Mouse (Mus musculus): ENCODE measurements around the gene Chd1. TPM values are rescaled to one million over a fixed set of nuclear protein-coding genes. Genes with fewer than 3 reads are reported as not detected.
"Not testable (repeated sequence)": the region's sequence is repeated elsewhere in the genome, so short reads cannot be mapped to it uniquely, and the experiment has no call there.

Chd1 gene
- polyA plus RNA-seq, 1 experiment from 2014 or later, result 21.2 TPM

- H3K4me3 ChIP-seq (ENCODE audit: control insufficient read depth in 1 of 2, insufficient read depth in 1 of 2, low read depth in 1 of 2, low read length in 2 of 2), result no peak overlapping the region
- H3K27ac ChIP-seq (replicated peaks in 1 of 2; ENCODE audit: control insufficient read depth in 1 of 2, insufficient read depth in 1 of 2, low read depth in 2 of 2, low read length in 2 of 2), result no peak overlapping the region
- H3K4me2 ChIP-seq (ENCODE audit: low read length), result no peak overlapping the region
- peaks cover 0 to 7% of the 10 kb centered on the region in 2 experiments; a peak in 2 of 4 replicates for H3K4me1 ChIP-seq (ENCODE audit: control insufficient read depth in 2 of 2, insufficient read depth in 2 of 2, low read length in 2 of 2)
- H3K36me3 ChIP-seq (ENCODE audit: control insufficient read depth, insufficient read depth, low read length), result peaks cover 80% of the 10 kb centered on the region
- WGBS, result 81% methylated on average over 8 of the region's 8 CpGs
- H3K9me3 ChIP-seq (ENCODE audit: control insufficient read depth, low read length), result no peaks in the 10 kb centered on the region
- H3K27me3 ChIP-seq (ENCODE audit: control insufficient read depth, insufficient read depth, low read length), result no peaks in the 10 kb centered on the region
- H3K9ac ChIP-seq (ENCODE audit: low read length), result no peak overlapping the region
- no peak for ATAC-seq (ENCODE audit: insufficient number of reproducible peaks, insufficient read depth, low FRiP score, low read depth)
Observed at GRCm38 (mm10) chr17:15741836-15742235, 37.1 kb downstream of the Chd1 start.

GRCm38 (mm10) chr17:15742953-15743352, 38.2 kb downstream of the Chd1 start:
- peaks cover 80% of the 10 kb centered on the region for H3K36me3 ChIP-seq (ENCODE audit: control insufficient read depth, insufficient read depth, low read length)
- no peak for ATAC-seq (ENCODE audit: insufficient number of reproducible peaks, insufficient read depth, low FRiP score, low read depth)
- H3K27me3 ChIP-seq (ENCODE audit: control insufficient read depth, insufficient read depth, low read length), result no peaks in the 10 kb centered on the region
- no peak overlapping the region for H3K4me2 ChIP-seq (ENCODE audit: low read length)
- peaks cover 0 to 7% of the 10 kb centered on the region in 2 experiments; a peak in 2 of 4 replicates for H3K4me1 ChIP-seq (ENCODE audit: control insufficient read depth in 2 of 2, insufficient read depth in 2 of 2, low read length in 2 of 2)
- 78% methylated on average over 10 of the region's 10 CpGs for WGBS
- no peak overlapping the region; a peak in 1 of 4 replicates for H3K27ac ChIP-seq (replicated peaks in 1 of 2; ENCODE audit: control insufficient read depth in 1 of 2, insufficient read depth in 1 of 2, low read depth in 2 of 2, low read length in 2 of 2)
- no peak overlapping the region for H3K9ac ChIP-seq (ENCODE audit: low read length)
- no peaks in the 10 kb centered on the region for H3K9me3 ChIP-seq (ENCODE audit: control insufficient read depth, low read length)
- no peak overlapping the region for H3K4me3 ChIP-seq (ENCODE audit: control insufficient read depth in 1 of 2, insufficient read depth in 1 of 2, low read depth in 1 of 2, low read length in 2 of 2)

- no peak overlapping the region for H3K4me2 ChIP-seq (ENCODE audit: low read length)
- H3K27me3 ChIP-seq (ENCODE audit: control insufficient read depth, insufficient read depth, low read length), result no peaks in the 10 kb centered on the region
- peak overlapping the region; percentile 5 to 33; a peak in 1 of 4 replicates for H3K27ac ChIP-seq (replicated peaks in 1 of 2; ENCODE audit: control insufficient read depth in 1 of 2, insufficient read depth in 1 of 2, low read depth in 2 of 2, low read length in 2 of 2)
- H3K9me3 ChIP-seq (ENCODE audit: control insufficient read depth, low read length), result no peaks in the 10 kb centered on the region
- H3K4me3 ChIP-seq (ENCODE audit: control insufficient read depth in 1 of 2, insufficient read depth in 1 of 2, low read depth in 1 of 2, low read length in 2 of 2), result no peak overlapping the region
- no peak for ATAC-seq (ENCODE audit: insufficient number of reproducible peaks, insufficient read depth, low FRiP score, low read depth)
- WGBS, result 69% methylated on average over 5 of the region's 5 CpGs
- H3K36me3 ChIP-seq (ENCODE audit: control insufficient read depth, insufficient read depth, low read length), result peaks cover 80% of the 10 kb centered on the region
- peaks cover 0 to 7% of the 10 kb centered on the region in 2 experiments; a peak in 2 of 4 replicates for H3K4me1 ChIP-seq (ENCODE audit: control insufficient read depth in 2 of 2, insufficient read depth in 2 of 2, low read length in 2 of 2)
- H3K9ac ChIP-seq (ENCODE audit: low read length), result no peak overlapping the region
Observed at GRCm38 (mm10) chr17:15743379-15743778, 38.6 kb downstream of the Chd1 start.

GRCm38 (mm10) chr17:15746696-15747095, 41.9 kb downstream of the Chd1 start:
- H3K27ac ChIP-seq (replicated peaks in 1 of 2; ENCODE audit: control insufficient read depth in 1 of 2, insufficient read depth in 1 of 2, low read depth in 2 of 2, low read length in 2 of 2), result no peak overlapping the region
- H3K4me2 ChIP-seq (ENCODE audit: low read length), result no peak overlapping the region
- no peaks in the 10 kb centered on the region for H3K9me3 ChIP-seq (ENCODE audit: control insufficient read depth, low read length)
- H3K27me3 ChIP-seq (ENCODE audit: control insufficient read depth, insufficient read depth, low read length), result no peaks in the 10 kb centered on the region
- H3K4me3 ChIP-seq (ENCODE audit: control insufficient read depth in 1 of 2, insufficient read depth in 1 of 2, low read depth in 1 of 2, low read length in 2 of 2), result no peak overlapping the region
- WGBS, result 82% methylated on average over 11 of the region's 11 CpGs
- no peak overlapping the region for H3K9ac ChIP-seq (ENCODE audit: low read length)
- H3K4me1 ChIP-seq (ENCODE audit: control insufficient read depth in 2 of 2, insufficient read depth in 2 of 2, low read length in 2 of 2), result peaks cover 0 to 7% of the 10 kb centered on the region in 2 experiments; a peak in 2 of 4 replicates
- H3K36me3 ChIP-seq (ENCODE audit: control insufficient read depth, insufficient read depth, low read length), result peaks cover 83% of the 10 kb centered on the region
- ATAC-seq (ENCODE audit: insufficient number of reproducible peaks, insufficient read depth, low FRiP score, low read depth), result no peak

DNA sequence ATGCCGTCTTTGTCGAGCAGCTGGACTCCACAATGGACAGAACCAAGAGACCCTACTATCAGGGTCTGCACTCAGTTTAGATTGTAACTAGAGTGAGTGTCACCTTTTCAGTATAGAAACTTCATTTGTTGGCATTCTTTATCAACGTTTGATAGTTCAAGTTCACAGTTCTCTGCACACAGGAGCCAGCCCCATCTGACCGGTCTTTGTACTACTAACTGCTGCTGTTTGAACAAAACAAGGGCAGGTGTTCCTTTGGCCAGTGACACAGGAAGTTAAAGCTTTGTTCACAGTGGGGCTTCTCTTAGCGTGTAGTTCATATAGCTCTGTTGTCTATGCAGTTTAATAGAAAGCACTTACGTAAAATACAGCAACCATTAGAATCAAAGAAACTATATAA, 43.3 kb downstream of the Chd1 start:
- peaks cover 81% of the 10 kb centered on the region for H3K36me3 ChIP-seq (ENCODE audit: control insufficient read depth, insufficient read depth, low read length)
- peaks cover 0 to 7% of the 10 kb centered on the region in 2 experiments; a peak in 2 of 4 replicates for H3K4me1 ChIP-seq (ENCODE audit: control insufficient read depth in 2 of 2, insufficient read depth in 2 of 2, low read length in 2 of 2)
- no peak for ATAC-seq (ENCODE audit: insufficient number of reproducible peaks, insufficient read depth, low FRiP score, low read depth)
- no peak overlapping the region for H3K4me2 ChIP-seq (ENCODE audit: low read length)
- H3K4me3 ChIP-seq (ENCODE audit: control insufficient read depth in 1 of 2, insufficient read depth in 1 of 2, low read depth in 1 of 2, low read length in 2 of 2), result no peak overlapping the region
- H3K9me3 ChIP-seq (ENCODE audit: control insufficient read depth, low read length), result no peaks in the 10 kb centered on the region
- no peaks in the 10 kb centered on the region for H3K27me3 ChIP-seq (ENCODE audit: control insufficient read depth, insufficient read depth, low read length)
- no peak overlapping the region for H3K9ac ChIP-seq (ENCODE audit: low read length)
- H3K27ac ChIP-seq (replicated peaks in 1 of 2; ENCODE audit: control insufficient read depth in 1 of 2, insufficient read depth in 1 of 2, low read depth in 2 of 2, low read length in 2 of 2), result no peak overlapping the region
- WGBS, result 91% methylated on average over 6 of the region's 6 CpGs

DNA sequence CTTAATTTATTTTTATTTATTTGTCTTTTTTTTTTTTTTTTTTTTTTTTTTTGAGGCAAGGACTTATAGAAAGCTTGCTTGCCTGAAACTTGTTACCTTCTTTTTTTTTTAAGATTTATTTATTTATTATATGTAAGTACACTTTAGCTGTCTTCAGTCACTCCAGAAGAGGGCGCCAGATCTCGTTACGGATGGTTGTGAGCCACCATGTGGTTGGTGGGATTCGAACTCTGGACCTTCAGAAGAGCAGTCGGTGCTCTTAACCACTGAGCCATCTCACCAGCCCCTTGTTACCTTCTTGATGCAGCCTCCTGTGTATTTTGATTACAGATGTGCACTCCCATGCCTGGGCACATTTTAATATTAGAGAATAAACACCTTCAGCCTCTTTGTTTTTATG, 46.5 kb downstream of the Chd1 start:
- H3K9ac ChIP-seq (ENCODE audit: low read length); H3K27me3 ChIP-seq (ENCODE audit: control insufficient read depth, insufficient read depth, low read length); ATAC-seq (ENCODE audit: insufficient number of reproducible peaks, insufficient read depth, low FRiP score, low read depth); H3K4me3 ChIP-seq (ENCODE audit: control insufficient read depth in 1 of 2, insufficient read depth in 1 of 2, low read depth in 1 of 2, low read length in 2 of 2); H3K4me2 ChIP-seq (ENCODE audit: low read length); H3K27ac ChIP-seq (replicated peaks in 1 of 2; ENCODE audit: control insufficient read depth in 1 of 2, insufficient read depth in 1 of 2, low read depth in 2 of 2, low read length in 2 of 2); H3K9me3 ChIP-seq (ENCODE audit: control insufficient read depth, low read length); H3K4me1 ChIP-seq (ENCODE audit: control insufficient read depth in 2 of 2, insufficient read depth in 2 of 2, low read length in 2 of 2): not testable (repeated sequence)
- H3K36me3 ChIP-seq (ENCODE audit: control insufficient read depth, insufficient read depth, low read length), result peaks cover 88% of the 10 kb centered on the region
- 86% methylated on average over 5 of the region's 5 CpGs for WGBS

DNA sequence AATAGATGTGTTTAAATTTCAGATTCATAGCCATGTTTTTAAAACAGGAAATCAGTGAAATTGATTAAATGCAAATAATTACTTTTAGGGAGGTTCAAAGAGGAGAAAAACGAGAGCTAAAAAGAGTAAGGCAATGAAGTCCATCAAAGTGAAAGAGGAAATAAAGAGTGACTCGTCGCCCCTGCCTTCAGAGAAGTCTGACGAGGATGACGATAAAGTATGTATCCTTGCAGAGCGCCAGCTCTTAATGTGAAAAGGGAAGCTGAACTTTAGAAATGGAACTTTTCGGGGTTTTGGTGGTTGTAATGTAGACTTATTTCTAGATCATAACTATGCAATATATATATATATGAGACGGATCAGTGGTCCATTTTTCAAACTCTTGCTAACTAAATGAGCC, 56.4 kb downstream of the Chd1 start:
- no peak for ATAC-seq (ENCODE audit: insufficient number of reproducible peaks, insufficient read depth, low FRiP score, low read depth)
- Histone ChIP-seq H3K27me3 (ENCODE audit: control insufficient read depth, insufficient read depth, low read length) (no peaks in the 10 kb centered on the region), H3K4me3 (ENCODE audit: control insufficient read depth in 1 of 2, insufficient read depth in 1 of 2, low read depth in 1 of 2, low read length in 2 of 2) (no peak overlapping the region), H3K27ac (replicated peaks in 1 of 2; ENCODE audit: control insufficient read depth in 1 of 2, insufficient read depth in 1 of 2, low read depth in 2 of 2, low read length in 2 of 2) (no peak overlapping the region), H3K4me1 (ENCODE audit: control insufficient read depth in 2 of 2, insufficient read depth in 2 of 2, low read length in 2 of 2) (no peaks in the 10 kb centered on the region), H3K9me3 (ENCODE audit: control insufficient read depth, low read length) (no peaks in the 10 kb centered on the region), H3K9ac (ENCODE audit: low read length) (no peak overlapping the region), H3K4me2 (ENCODE audit: low read length) (no peak overlapping the region), H3K36me3 (ENCODE audit: control insufficient read depth, insufficient read depth, low read length) (peaks cover 84% of the 10 kb centered on the region)
- WGBS, result 88% methylated on average over 8 of the region's 8 CpGs

DNA sequence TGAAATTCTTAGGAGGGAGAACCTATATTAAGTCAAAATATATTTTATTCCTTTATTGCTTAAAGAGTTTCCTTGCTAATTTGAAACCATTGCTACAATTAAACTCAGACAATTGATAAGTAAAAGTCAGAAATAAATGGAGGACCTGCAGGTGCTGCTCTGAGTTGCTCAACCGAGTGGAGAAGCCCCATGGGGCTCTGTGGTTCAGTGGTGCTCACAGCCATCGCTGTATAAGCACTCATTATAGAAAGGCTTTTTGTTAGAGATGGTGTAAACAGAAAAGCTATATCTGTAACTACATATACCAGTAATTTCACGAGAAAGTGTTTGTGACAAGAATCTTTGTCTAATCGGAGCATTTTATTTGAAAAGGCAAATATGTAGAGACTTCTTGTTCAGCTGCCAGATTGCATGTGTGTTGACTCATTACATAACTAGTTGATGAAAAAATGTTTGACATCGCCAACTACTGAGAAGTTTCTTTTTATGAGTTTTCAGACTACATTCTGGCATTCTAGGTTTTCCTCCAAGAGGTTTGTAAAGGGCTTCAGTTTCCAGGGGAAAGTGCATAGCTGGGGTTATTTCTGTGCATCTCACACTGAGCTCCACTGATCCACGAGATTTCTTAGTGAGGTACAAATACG, 64.4 kb downstream of the Chd1 start:
- peaks cover 75% of the 10 kb centered on the region for H3K36me3 ChIP-seq (ENCODE audit: control insufficient read depth, insufficient read depth, low read length)
- H3K4me1 ChIP-seq (ENCODE audit: control insufficient read depth in 2 of 2, insufficient read depth in 2 of 2, low read length in 2 of 2), result no peaks in the 10 kb centered on the region
- no peak for ATAC-seq (ENCODE audit: insufficient number of reproducible peaks, insufficient read depth, low FRiP score, low read depth)
- H3K4me3 ChIP-seq (ENCODE audit: control insufficient read depth in 1 of 2, insufficient read depth in 1 of 2, low read depth in 1 of 2, low read length in 2 of 2), result no peak overlapping the region
- no peak overlapping the region for H3K9ac ChIP-seq (ENCODE audit: low read length)
- H3K9me3 ChIP-seq (ENCODE audit: control insufficient read depth, low read length), result no peaks in the 10 kb centered on the region
- no peak overlapping the region for H3K4me2 ChIP-seq (ENCODE audit: low read length)
- 83% methylated on average over 7 of the region's 7 CpGs for WGBS
- H3K27me3 ChIP-seq (ENCODE audit: control insufficient read depth, insufficient read depth, low read length), result no peaks in the 10 kb centered on the region
- H3K27ac ChIP-seq (replicated peaks in 1 of 2; ENCODE audit: control insufficient read depth in 1 of 2, insufficient read depth in 1 of 2, low read depth in 2 of 2, low read length in 2 of 2), result no peak overlapping the region
